Mouse (Mus musculus) ES-Bruce4 (cell line): ENCODE data around the gene Slamf6. TPM values are rescaled to one million over a fixed set of nuclear protein-coding genes. Genes with fewer than 3 reads are reported as not detected.

Source experiments
- H3K27ac ChIP-seq: 2 replicates; pipeline ENCODE4 v1.5.1; 2012; ENCODE audit warnings: low read length, inconsistent platforms; ENCODE audit not compliant: insufficient read depth
- H3K27me3 ChIP-seq: 2 replicates; pipeline ENCODE4 v1.6.1; 2012; ENCODE audit warnings: mild to moderate bottlenecking, low read length, inconsistent platforms; ENCODE audit not compliant: control insufficient read depth, poor library complexity, insufficient read depth, severe bottlenecking
- H3K36me3 ChIP-seq: 2 replicates; pipeline ENCODE4 v1.6.1; 2012; ENCODE audit warnings: inconsistent platforms, mild to moderate bottlenecking, low read length, moderate library complexity; ENCODE audit not compliant: control insufficient read depth, poor library complexity, insufficient read depth, severe bottlenecking
- H3K4me1 ChIP-seq: one replicate; pipeline ENCODE4 v1.8.1; 2011; ENCODE audit warnings: low read length; ENCODE audit not compliant: control insufficient read depth, insufficient read depth
- H3K4me3 ChIP-seq: 2 replicates; pipeline ENCODE4 v1.5.1; 2011; ENCODE audit warnings: low read depth, mild to moderate bottlenecking, low read length
- H3K9ac ChIP-seq: 2 replicates; pipeline ENCODE4 v1.6.1; 2012; ENCODE audit warnings: low read depth, mild to moderate bottlenecking, inconsistent platforms; ENCODE audit not compliant: poor library complexity, severe bottlenecking
- H3K9me3 ChIP-seq: replicated peaks from 2 replicates; pipeline ENCODE4 v1.6.1; 2012; ENCODE audit warnings: mild to moderate bottlenecking, low read length, inconsistent platforms; ENCODE audit not compliant: control insufficient read depth, poor library complexity, insufficient read depth, severe bottlenecking
- CTCF ChIP-seq: IDR thresholded peaks from one replicate; pipeline ENCODE4 v1.8.1; 2011; ENCODE audit warnings: low read depth, low read length
- EP300 ChIP-seq: IDR thresholded peaks from 2 replicates; pipeline ENCODE4 v1.6.1; 2011; ENCODE audit warnings: low read depth, low read length; ENCODE audit not compliant: insufficient read depth
- POLR2A ChIP-seq: IDR thresholded peaks from one replicate; pipeline ENCODE4 v1.8.1; 2011; ENCODE audit warnings: low read length; ENCODE audit not compliant: insufficient read depth
- polyA plus RNA-seq: library from polyadenylated mRNA; stranded (reverse); fragments of >200 nt; gene quantifications from 2 replicates; pipeline ENCODE4 v1.2.4, GENCODE M21; 2011; ENCODE audit warnings: low read depth; ENCODE audit not compliant: missing spikeins, insufficient read depth, insufficient read length

Gene Slamf6
- polyA plus RNA-seq, 1 experiment = not detected

DNA sequence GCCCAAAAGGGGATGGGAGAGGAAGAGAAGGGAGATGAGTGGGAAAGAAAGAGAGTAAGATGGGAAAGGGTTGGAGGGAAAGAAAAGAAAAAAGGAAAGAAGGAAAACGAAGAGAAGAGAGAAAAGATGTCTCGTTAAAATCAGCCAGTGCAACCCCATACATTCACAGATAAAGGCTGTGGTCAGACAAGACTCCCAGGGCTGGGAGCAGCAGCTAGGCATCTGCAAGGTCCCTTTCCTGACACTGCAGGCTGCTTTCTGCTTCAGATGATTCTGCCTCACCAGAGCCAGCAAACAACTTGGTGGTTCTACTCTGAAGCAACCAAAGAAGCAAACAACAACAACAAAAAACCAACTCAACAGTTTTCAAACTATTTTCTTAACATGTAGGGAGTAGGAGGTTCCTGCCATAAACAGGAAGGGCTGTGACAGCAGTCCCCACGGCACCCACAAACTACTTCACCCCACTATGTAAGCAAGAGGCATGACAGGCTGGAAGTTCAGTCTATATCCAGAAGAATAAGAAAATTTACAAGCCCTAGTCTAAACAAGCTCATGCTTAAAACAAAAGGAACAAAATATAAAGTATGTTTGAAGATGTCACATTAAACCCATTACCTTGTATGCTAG lies 66.2 kb downstream of the Slamf6 start:
- no peaks in the 10 kb centered on the region for H3K27me3 ChIP-seq
- no peak for TF ChIP-seq EP300
- no peak for TF ChIP-seq POLR2A
- TF ChIP-seq CTCF = no peak
- no peak overlapping the region for H3K27ac ChIP-seq
- H3K4me3 ChIP-seq = no peak overlapping the region
- no peak overlapping the region for H3K9ac ChIP-seq
- H3K4me1 ChIP-seq = no peaks in the 10 kb centered on the region
- no peaks in the 10 kb centered on the region for H3K9me3 ChIP-seq
- H3K36me3 ChIP-seq = no peaks in the 10 kb centered on the region

DNA sequence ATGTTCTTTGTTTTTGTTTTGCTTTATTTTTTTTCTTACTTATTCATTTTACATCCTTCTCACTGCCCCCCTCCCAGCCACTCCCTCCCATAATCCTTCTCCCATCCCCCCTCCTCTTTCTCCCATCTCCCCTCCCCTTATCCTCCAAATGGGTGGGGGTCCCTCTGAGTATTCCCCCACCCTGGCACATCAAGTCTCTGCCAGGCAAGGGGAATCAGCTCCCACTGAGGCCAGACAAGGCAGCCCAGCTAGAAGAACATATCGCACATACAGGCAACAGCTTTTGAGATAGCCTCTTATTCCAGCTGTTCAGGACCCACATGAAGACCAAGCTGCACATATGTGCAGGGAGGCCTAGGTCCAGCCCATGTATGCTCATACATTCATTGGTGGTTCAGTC lies 66.8 kb downstream of the Slamf6 start:
- no peaks in the 10 kb centered on the region for H3K4me1 ChIP-seq
- H3K36me3 ChIP-seq = no peaks in the 10 kb centered on the region
- TF ChIP-seq CTCF (no peak), EP300 (no peak), POLR2A (no peak)
- H3K9ac ChIP-seq = no peak overlapping the region
- H3K4me3 ChIP-seq = no peak overlapping the region
- H3K27ac ChIP-seq = no peak overlapping the region
- H3K9me3 ChIP-seq = no peaks in the 10 kb centered on the region
- H3K27me3 ChIP-seq = no peaks in the 10 kb centered on the region

DNA sequence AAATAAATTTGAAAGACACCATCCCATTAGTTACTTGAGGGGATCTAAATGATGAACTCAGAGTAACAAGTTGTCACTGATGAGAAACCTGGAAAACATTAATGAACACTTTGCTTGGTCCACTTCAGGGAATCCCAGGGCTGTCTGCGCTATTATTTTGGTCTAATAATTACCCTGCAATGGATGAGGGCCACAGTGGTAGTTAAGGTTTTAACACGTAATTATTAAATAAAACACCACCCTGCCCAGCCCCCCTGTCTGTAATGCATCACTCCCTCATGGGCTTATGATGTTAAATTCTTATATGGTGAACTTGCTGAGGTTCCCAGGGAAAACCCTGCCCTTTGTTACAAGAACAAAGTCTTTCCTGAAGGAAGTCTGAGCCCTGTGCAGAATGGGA lies 74.6 kb downstream of the Slamf6 start:
- H3K9ac ChIP-seq = no peak overlapping the region
- no peak overlapping the region for H3K4me3 ChIP-seq
- H3K27ac ChIP-seq = no peak overlapping the region
- H3K9me3 ChIP-seq = no peaks in the 10 kb centered on the region
- TF ChIP-seq POLR2A = no peak
- no peak for TF ChIP-seq EP300
- TF ChIP-seq CTCF = no peak
- H3K27me3 ChIP-seq = no peaks in the 10 kb centered on the region
- no peaks in the 10 kb centered on the region for H3K36me3 ChIP-seq
- H3K4me1 ChIP-seq = no peaks in the 10 kb centered on the region

DNA sequence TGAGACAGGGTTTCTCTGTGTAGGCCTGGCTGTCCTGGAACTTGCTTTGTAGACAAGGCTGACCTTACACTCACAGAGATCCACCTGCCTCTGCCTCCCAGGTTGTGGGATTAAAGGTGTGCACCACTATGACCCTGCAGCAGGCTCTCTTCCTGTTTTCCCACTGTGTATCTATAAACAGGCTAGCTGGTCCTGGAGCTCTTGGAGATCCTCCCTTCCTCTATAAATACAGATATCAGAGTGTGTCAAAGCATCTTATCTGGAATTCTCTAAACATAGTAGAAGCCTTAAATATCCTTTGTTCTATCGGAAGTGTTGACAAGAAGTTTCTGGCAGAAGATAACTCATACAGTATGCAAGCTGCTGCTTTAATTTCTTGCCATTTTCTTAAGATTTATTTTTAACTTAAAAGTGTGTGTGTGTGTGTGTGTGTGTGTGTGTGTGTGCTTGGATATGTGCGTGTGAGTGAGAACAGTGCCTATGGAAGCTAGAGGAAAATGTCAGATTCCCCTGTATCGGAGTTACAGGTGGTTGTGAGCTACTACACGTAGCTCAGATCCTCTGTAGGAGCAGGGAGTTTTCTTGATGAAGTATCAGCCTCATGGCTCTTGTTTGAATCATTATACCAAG lies 75.7 kb downstream of the Slamf6 start:
- H3K27me3 ChIP-seq = no peaks in the 10 kb centered on the region
- no peaks in the 10 kb centered on the region for H3K4me1 ChIP-seq
- no peak overlapping the region for H3K9ac ChIP-seq
- TF ChIP-seq EP300 = no peak
- TF ChIP-seq CTCF = no peak
- TF ChIP-seq POLR2A = no peak
- H3K4me3 ChIP-seq = no peak overlapping the region
- no peaks in the 10 kb centered on the region for H3K36me3 ChIP-seq
- no peaks in the 10 kb centered on the region for H3K9me3 ChIP-seq
- H3K27ac ChIP-seq = no peak overlapping the region

DNA sequence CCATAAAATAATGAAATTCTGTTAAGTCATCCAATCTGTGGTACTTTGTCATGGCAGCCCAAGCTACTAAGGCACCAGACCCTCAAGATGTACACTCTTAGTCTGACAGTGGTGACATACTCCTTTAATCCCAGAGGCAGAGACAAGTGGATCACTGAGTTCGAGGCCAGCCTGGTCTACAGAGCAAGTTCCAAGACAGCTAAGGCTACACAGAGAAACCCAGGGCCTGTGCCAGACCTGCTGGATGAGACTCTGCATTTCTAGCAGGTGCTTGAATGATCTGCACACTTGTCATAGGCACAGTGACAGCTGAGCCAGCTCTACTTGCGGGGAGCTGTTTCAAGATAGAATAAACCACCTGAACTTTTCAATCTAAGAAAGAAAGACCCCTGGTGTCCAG lies 77.2 kb downstream of the Slamf6 start:
- no peaks in the 10 kb centered on the region for H3K27me3 ChIP-seq
- no peaks in the 10 kb centered on the region for H3K9me3 ChIP-seq
- no peaks in the 10 kb centered on the region for H3K36me3 ChIP-seq
- no peaks in the 10 kb centered on the region for H3K4me1 ChIP-seq
- no peak overlapping the region for H3K9ac ChIP-seq
- TF ChIP-seq POLR2A (no peak), CTCF (no peak), EP300 (no peak)
- H3K4me3 ChIP-seq = no peak overlapping the region
- H3K27ac ChIP-seq = no peak overlapping the region

DNA sequence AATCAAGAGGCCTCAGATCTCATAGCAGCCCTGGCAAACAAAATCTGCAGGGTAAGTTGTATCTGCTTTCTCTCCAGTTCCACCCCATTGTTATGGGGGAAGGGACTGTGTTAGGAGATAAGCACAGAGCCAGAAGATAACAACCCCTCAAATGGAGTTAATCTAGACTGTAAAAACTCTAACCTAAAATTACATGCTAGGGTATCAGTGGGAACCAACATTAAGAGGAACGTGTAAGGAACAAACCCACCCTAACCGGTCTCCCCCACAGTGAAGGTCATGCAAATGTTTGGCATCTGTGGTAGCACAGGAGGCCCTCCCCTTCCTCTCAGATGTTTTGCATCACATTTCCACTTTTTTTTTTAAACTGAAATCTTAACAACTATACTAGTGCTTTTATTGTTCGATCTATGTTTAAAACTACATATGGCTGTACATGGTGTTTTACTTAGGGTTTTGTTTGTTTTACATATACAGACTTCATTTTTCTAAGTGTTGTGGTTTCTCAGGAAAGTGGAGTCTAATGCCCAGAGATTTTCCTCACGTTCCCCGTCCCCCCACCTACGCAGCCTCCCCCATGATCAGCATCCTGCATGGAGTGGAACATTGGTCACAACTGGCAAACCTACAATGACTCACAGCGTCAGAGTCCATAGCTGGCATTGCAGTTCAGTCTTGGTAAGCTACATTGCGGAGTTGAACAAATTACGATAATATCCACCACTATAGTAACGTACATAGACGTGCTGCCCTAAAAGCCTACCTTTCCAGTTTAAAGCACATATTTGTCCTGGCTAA lies 77.8 kb downstream of the Slamf6 start:
- Histone ChIP-seq H3K4me1 (no peaks in the 10 kb centered on the region), H3K27me3 (no peaks in the 10 kb centered on the region), H3K9me3 (no peaks in the 10 kb centered on the region), H3K27ac (no peak overlapping the region), H3K4me3 (no peak overlapping the region), H3K36me3 (no peaks in the 10 kb centered on the region), H3K9ac (no peak overlapping the region)
- TF ChIP-seq CTCF (no peak), EP300 (no peak), POLR2A (no peak)
